8 mouse cellular contexts compared by ENCODE assay signal in the genomic region with DNA sequence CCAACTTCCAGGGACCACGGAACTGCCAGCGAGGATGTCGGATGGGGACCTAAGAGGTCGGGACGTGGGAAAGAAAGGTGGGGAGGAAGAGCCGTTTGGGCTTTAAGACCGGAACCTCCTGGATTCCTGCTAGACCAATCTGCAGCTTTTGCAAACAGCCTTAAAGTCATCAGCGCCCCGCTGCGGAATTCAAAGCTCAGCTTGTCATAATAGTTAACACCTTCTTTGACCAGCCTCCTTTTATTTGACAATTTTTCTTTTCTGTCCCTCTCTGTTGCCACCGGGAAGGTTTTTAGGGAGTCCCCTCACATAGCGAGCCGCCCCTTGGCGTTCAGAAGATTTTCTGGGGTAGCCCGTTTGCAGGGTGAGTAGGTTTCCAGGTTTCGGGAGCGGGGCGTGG. TPM values are rescaled to one million over a fixed set of nuclear protein-coding genes. Genes with fewer than 3 reads are reported as not detected.
DNase-seq lines count a peak whose midpoint lies in the region; ATAC-seq and TF ChIP-seq lines count a peak whose summit lies in the region.

A gene (plus strand): TSS at position 192 of the 400 bp plus-strand sequence.

- H3K36me3 ChIP-seq in embryonic facial prominence, embryonic 13.5 days = peaks cover 13% of the 10 kb centered on the region
- 0 out of 2 replicates have a peak, but pooled peaks cover 6% of the 10 kb centered on the region for H3K36me3 ChIP-seq in hindbrain, embryonic 12.5 days
- H3K36me3 ChIP-seq in liver, embryonic 15.5 days (replicated peaks) = 0 out of 2 replicates have a peak, but pooled peaks cover 7% of the 10 kb centered on the region
- peaks cover 6% of the 10 kb centered on the region; the same call in 1 of the 2 replicates for H3K36me3 ChIP-seq in stomach, embryonic 14.5 days (ENCODE audit: control insufficient read depth, insufficient read depth, low read length)

- peak within 1 kb of the TSS; percentile 31 for H3K4me3 ChIP-seq in lung, adult 2 months (replicated peaks; ENCODE audit: extremely low read depth, low read depth, low read length)
- H3K4me3 ChIP-seq in embryonic facial prominence, embryonic 13.5 days = peak within 1 kb of the TSS; percentile 64
- H3K4me3 ChIP-seq in hindbrain, embryonic 12.5 days = peak within 1 kb of the TSS; percentile 53
- H3K4me3 ChIP-seq in liver, embryonic 15.5 days (replicated peaks) = peak within 1 kb of the TSS; percentile 48
- H3K4me3 ChIP-seq in stomach, embryonic 14.5 days (ENCODE audit: low read depth, low read length) = peak within 1 kb of the TSS; percentile 52

- H3K4me2 ChIP-seq in embryonic facial prominence, embryonic 13.5 days = peak within 1 kb of the TSS; percentile 99
- peak within 1 kb of the TSS; percentile 95 for H3K4me2 ChIP-seq in hindbrain, embryonic 12.5 days (replicated peaks)
- H3K4me2 ChIP-seq in liver, embryonic 15.5 days = peak within 1 kb of the TSS; percentile 70
- H3K4me2 ChIP-seq in stomach, embryonic 14.5 days (replicated peaks; ENCODE audit: low read depth, low read length) = peak within 1 kb of the TSS; percentile 99

- no peak for TF ChIP-seq POLR2A in lung, adult 2 months (IDR thresholded peaks at IDR 0.05; ENCODE audit: borderline replicate concordance, extremely low read depth, low read depth, low read length)

- 6% methylated on average over 18 of the region's 18 CpGs for WGBS in lung, adult 2 months
- WGBS in embryonic facial prominence, embryonic 13.5 days = 2% methylated on average over 18 of the region's 18 CpGs
- WGBS in hindbrain, embryonic 12.5 days = 0% methylated on average over 18 of the region's 18 CpGs
- WGBS in liver, embryonic 15.5 days (ENCODE audit: insufficient replicate concordance) = 2% methylated on average over 18 of the region's 18 CpGs
- WGBS in stomach, embryonic 14.5 days = 2% methylated on average over 18 of the region's 18 CpGs

- H3K4me1 ChIP-seq in lung, adult 2 months (ENCODE audit: control insufficient read depth, insufficient read depth, low read length) = peaks cover 18% of the 10 kb centered on the region
- H3K4me1 ChIP-seq in embryonic facial prominence, embryonic 13.5 days = peaks cover 33% of the 10 kb centered on the region
- H3K4me1 ChIP-seq in hindbrain, embryonic 12.5 days = peaks cover 26% of the 10 kb centered on the region
- H3K4me1 ChIP-seq in liver, embryonic 15.5 days (replicated peaks) = peaks cover 28% of the 10 kb centered on the region
- H3K4me1 ChIP-seq in stomach, embryonic 14.5 days (ENCODE audit: control insufficient read depth, insufficient read depth, low read length) = peaks cover 19% of the 10 kb centered on the region; the same call in 1 of the 2 replicates

- ATAC-seq in embryonic facial prominence, embryonic 13.5 days (ENCODE audit: insufficient number of reproducible peaks, insufficient read depth, low FRiP score, low TSS enrichment, low read depth) = no peak
- ATAC-seq in hindbrain, embryonic 12.5 days (ENCODE audit: low FRiP score) = no peak
- ATAC-seq in liver, embryonic 15.5 days (ENCODE audit: insufficient read depth) = no peak
- no peak for ATAC-seq in stomach, embryonic 14.5 days (ENCODE audit: insufficient number of reproducible peaks, insufficient read depth, low FRiP score, low read depth)

- TF ChIP-seq CTCF in lung, adult 2 months (IDR thresholded peaks at IDR 0.05; ENCODE audit: insufficient read depth, low read length) = no peak

- H3K27me3 ChIP-seq in embryonic facial prominence, embryonic 13.5 days = peaks cover 66% of the 10 kb centered on the region
- peaks cover 65% of the 10 kb centered on the region for H3K27me3 ChIP-seq in hindbrain, embryonic 12.5 days
- peaks cover 83% of the 10 kb centered on the region for H3K27me3 ChIP-seq in liver, embryonic 15.5 days
- peaks cover 3% of the 10 kb centered on the region; the same call in 1 of the 2 replicates for H3K27me3 ChIP-seq in stomach, embryonic 14.5 days (ENCODE audit: control insufficient read depth, insufficient read depth, low read length)

- no peaks in the 10 kb centered on the region for H3K9me3 ChIP-seq in embryonic facial prominence, embryonic 13.5 days
- no peaks in the 10 kb centered on the region for H3K9me3 ChIP-seq in hindbrain, embryonic 12.5 days (replicated peaks)
- H3K9me3 ChIP-seq in liver, embryonic 15.5 days (replicated peaks) = no peaks in the 10 kb centered on the region
- no peaks in the 10 kb centered on the region for H3K9me3 ChIP-seq in stomach, embryonic 14.5 days (ENCODE audit: control insufficient read depth, low read depth, low read length)

- H3K27ac ChIP-seq in embryonic facial prominence, embryonic 13.5 days = no peak within 1 kb of the TSS
- 0 out of 2 replicates have a peak within 1 kb of the TSS, but pooled peaks have one; percentile 30 for H3K27ac ChIP-seq in hindbrain, embryonic 12.5 days
- no peak within 1 kb of the TSS for H3K27ac ChIP-seq in liver, embryonic 15.5 days (replicated peaks)
- no peak within 1 kb of the TSS for H3K27ac ChIP-seq in stomach, embryonic 14.5 days (ENCODE audit: low read length)

- H3K9ac ChIP-seq in embryonic facial prominence, embryonic 13.5 days = peak within 1 kb of the TSS; percentile 74
- peak within 1 kb of the TSS; percentile 66 for H3K9ac ChIP-seq in hindbrain, embryonic 12.5 days
- no peak within 1 kb of the TSS for H3K9ac ChIP-seq in liver, embryonic 15.5 days
- peak within 1 kb of the TSS; percentile 32; the same call in 1 of the 2 replicates for H3K9ac ChIP-seq in stomach, embryonic 14.5 days (replicated peaks; ENCODE audit: low read depth, low read length)

- peak; percentile 18 for DNase-seq in lung, adult 2 months
- no peak for DNase-seq in lung, postnatal 25 days (ENCODE audit: low spot score)
- no peak for DNase-seq in thymus, postnatal 4 days
- DNase-seq in spleen, postnatal 4 days (ENCODE audit: low spot score in 2 of 2) = no peak

RNA-seq across cellular contexts. Expression of the gene that starts here (rescaled TPM):
- 0.48 and 0.89 TPM in 2 replicates for polyA plus RNA-seq in lung, adult 2 months (2012; rRNA removed)
- 0.66 and 0.76 TPM in 2 replicates for polyA plus RNA-seq in embryonic facial prominence, embryonic 13.5 days (2015; fragmentation: Nextera tagmentation; extraction: Ambion mirVana)
- polyA plus RNA-seq in hindbrain, embryonic 12.5 days (2016; fragmentation: Nextera tagmentation; extraction: Ambion mirVana) = 0.22 and 0.27 TPM in 2 replicates
- polyA plus RNA-seq in liver, embryonic 15.5 days (2015; fragmentation: Nextera tagmentation; extraction: Ambion mirVana) = 0.01 and 0.03 TPM in 2 replicates
- polyA plus RNA-seq in stomach, embryonic 14.5 days (2014; fragmentation: Nextera tagmentation; extraction: Ambion mirVana) = 0.48 and 0.54 TPM in 2 replicates

Comparison
In these comparisons a context has a peak if more than half of its experiments do, and no peak if none do; other contexts are left out.
1. Peak in DNase-seq and H3K4me3 ChIP-seq in lung, adult 2 months; RNA of the gene not detected or under 1 TPM.